Mouse (Mus musculus) limb, embryonic 15.5 days (tissue): ENCODE results near the gene Gpbar1. TPM values are rescaled to one million over a fixed set of nuclear protein-coding genes. Genes with fewer than 3 reads are reported as not detected.

Experiments used
- ATAC-seq: fragments of 200-750 bp; cut with Nextera tagmentation; 2 replicates; pipeline ENCODE4 v1.8.0; 2017; ENCODE audit warnings: low read depth, moderate TSS enrichment; ENCODE audit not compliant: insufficient number of reproducible peaks, low FRiP score, low TSS enrichment
- H3K27ac ChIP-seq: fragments of 300-500 bp; sonication (generic); 2 replicates; pipeline ENCODE4 v1.5.1; 2015; ENCODE audit warnings: moderate library complexity, mild to moderate bottlenecking, inconsistent platforms
- H3K27me3 ChIP-seq: fragments of 300-500 bp; sonication (generic); 2 replicates; pipeline ENCODE4 v1.6.1; 2015; ENCODE audit warnings: inconsistent platforms
- H3K36me3 ChIP-seq: fragments of 300-500 bp; sonication (generic); 2 replicates; pipeline ENCODE4 v1.6.1; 2015; ENCODE audit warnings: inconsistent platforms
- H3K4me1 ChIP-seq: fragments of 300-500 bp; sonication (generic); 2 replicates; pipeline ENCODE4 v1.6.1; 2015; ENCODE audit warnings: inconsistent platforms
- H3K4me2 ChIP-seq: fragments of 300-500 bp; sonication (generic); 2 replicates; pipeline ENCODE4 v1.6.1; 2015; ENCODE audit warnings: mild to moderate bottlenecking, inconsistent platforms
- H3K4me3 ChIP-seq: fragments of 300-500 bp; sonication (generic); 2 replicates; pipeline ENCODE4 v1.5.1; 2015; ENCODE audit warnings: mild to moderate bottlenecking, inconsistent platforms
- H3K9ac ChIP-seq: fragments of 300-500 bp; sonication (generic); 2 replicates; pipeline ENCODE4 v1.6.1; 2015; ENCODE audit warnings: inconsistent platforms
- H3K9me3 ChIP-seq: fragments of 300-500 bp; sonication (generic); 2 replicates; pipeline ENCODE4 v1.6.1; 2016; ENCODE audit warnings: inconsistent platforms
- WGBS: fragments of 180-500 bp; shearing (Covaris S2); methylation state at CpG from one replicate; pipeline ENCODE4 v1.1.7; 2015; 5-methylcytosine and 5-hydroxymethylcytosine counted together
- polyA plus RNA-seq: library from polyadenylated mRNA; unstranded; fragments of >200 nt; fragmentation: Nextera tagmentation; extraction: Ambion mirVana; gene quantifications from 2 replicates; pipeline ENCODE4 v1.2.1, GENCODE M21; 2015

Gpbar1 gene
- 0.18 TPM in 1 of 2 replicates, not detected in the other for polyA plus RNA-seq

DNA sequence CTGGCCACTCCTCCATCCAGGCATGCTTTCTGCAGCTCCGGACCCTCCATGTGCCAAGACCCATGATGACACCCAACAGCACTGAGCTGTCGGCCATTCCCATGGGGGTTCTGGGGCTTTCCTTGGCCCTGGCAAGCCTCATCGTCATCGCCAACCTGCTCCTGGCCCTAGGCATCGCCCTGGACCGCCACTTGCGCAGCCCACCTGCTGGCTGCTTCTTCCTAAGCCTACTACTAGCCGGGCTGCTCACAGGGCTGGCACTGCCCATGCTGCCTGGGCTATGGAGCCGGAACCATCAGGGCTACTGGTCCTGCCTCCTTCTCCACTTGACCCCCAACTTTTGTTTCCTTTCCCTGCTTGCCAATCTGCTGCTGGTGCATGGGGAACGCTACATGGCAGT, at the start of gene Gpbar1:
Gpbar1 (plus strand) TSS at position 13 of the 400 bp plus-strand sequence.
- Histone ChIP-seq H3K4me1 (peaks cover 13% of the 10 kb centered on the region), H3K9ac (no peak within 1 kb of the TSS), H3K36me3 (peaks cover 50% of the 10 kb centered on the region), H3K4me3 (no peak within 1 kb of the TSS), H3K4me2 (no peak within 1 kb of the TSS), H3K27ac (no peak within 1 kb of the TSS), H3K27me3 (no peaks in the 10 kb centered on the region), H3K9me3 (no peaks in the 10 kb centered on the region)
- ATAC-seq: no peak
- 92% methylated on average over 10 of the region's 10 CpGs for WGBS

DNA sequence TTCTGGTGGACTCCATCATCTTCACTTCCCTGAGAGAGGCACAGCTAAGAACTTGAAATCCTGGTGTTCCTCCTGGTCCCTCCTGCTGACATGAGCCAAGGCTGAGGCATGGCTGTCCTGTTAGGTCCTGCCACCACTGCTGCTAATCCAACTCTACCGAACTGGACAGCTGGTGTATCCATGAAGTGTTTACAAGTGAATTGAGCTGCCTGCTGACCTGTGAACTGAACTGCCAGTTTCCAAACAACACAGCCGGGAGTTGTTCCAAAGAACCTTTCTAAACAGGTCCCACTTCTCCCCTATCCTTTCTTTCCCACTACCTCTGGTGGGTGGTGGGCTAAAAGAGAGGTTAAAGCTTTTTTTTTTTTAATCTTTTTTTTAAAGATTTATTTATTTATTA, 48.4 kb upstream of the Gpbar1 start:
- Histone ChIP-seq H3K27ac (no peak overlapping the region), H3K4me2 (no peak overlapping the region), H3K36me3 (no peaks in the 10 kb centered on the region), H3K9ac (no peak overlapping the region), H3K4me3 (no peak overlapping the region), H3K27me3 (no peaks in the 10 kb centered on the region), H3K4me1 (no peaks in the 10 kb centered on the region), H3K9me3 (no peaks in the 10 kb centered on the region)
- 59% methylated on average over 2 of the region's 2 CpGs for WGBS
- ATAC-seq: no peak

DNA sequence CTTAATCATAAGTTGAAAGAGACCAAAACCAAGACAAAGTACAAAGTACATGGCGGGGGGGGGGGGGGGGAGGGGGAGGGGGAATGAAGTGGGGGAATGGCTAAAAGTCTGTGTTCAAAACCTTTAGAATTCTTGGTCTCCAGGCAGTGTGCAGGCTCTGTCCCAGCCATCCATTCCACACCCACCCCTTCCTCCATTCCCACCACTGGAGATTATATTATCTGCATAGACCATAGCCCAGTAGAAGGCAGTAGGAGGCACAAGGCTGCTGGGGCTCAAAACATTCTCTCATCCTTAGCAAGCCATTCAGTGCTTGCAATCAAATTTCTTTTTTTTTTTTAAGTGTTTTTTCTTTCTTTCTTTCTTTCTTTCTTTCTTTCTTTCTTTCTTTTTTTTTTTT, 47.4 kb upstream of the Gpbar1 start:
- ATAC-seq: no peak
- H3K9ac ChIP-seq: no peak overlapping the region
- H3K9me3 ChIP-seq: no peaks in the 10 kb centered on the region
- H3K4me2 ChIP-seq: no peak overlapping the region
- WGBS: no CpG with 5 or more reads among the region's 1 CpGs
- H3K4me1 ChIP-seq: no peaks in the 10 kb centered on the region
- H3K27ac ChIP-seq: no peak overlapping the region
- H3K27me3 ChIP-seq: no peaks in the 10 kb centered on the region
- no peaks in the 10 kb centered on the region for H3K36me3 ChIP-seq
- H3K4me3 ChIP-seq: no peak overlapping the region

DNA sequence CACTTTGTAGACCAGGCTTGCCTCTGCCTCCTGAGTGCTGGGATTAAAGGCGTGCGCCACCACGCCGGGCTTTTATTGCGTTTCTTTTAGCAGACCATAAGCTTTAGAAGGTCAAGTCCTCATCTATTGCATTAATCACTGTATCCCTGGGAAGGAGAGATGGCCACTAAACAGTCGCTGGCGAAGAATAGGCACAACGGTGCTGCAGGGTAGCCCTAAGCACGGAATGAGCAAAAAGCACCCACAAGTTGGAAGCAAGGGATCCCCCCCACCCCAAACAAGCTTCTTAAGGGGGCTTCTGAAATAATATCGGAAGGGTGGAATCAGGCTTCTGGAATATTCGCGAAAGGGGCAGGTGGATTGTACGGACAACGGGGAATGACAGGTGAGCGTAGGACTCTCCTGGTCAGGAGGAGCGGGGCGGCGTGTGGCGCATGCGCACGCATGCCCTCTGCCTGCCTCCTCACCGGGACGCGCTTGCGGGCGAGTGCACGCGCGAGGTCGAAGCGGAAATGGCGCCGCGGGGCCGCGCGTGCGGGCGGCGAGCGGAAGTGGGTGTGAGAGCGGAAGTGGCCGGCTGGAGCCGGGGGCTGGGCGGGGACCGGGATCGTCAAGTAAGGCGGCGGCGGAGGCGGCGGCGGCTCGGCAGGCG, 42.3 kb upstream of the Gpbar1 start, which contains the start of gene Arpc2:
Arpc2 (plus strand) TSS at position 147 of the 652 bp plus-strand sequence.
- Histone ChIP-seq H3K27me3 (no peaks in the 10 kb centered on the region), H3K36me3 (no peaks in the 10 kb centered on the region), H3K27ac (peak within 1 kb of the TSS; percentile 93), H3K4me2 (peak within 1 kb of the TSS; percentile 72), H3K4me1 (peaks cover 30% of the 10 kb centered on the region), H3K4me3 (peak within 1 kb of the TSS; percentile 94), H3K9ac (peak within 1 kb of the TSS; percentile 93), H3K9me3 (no peaks in the 10 kb centered on the region)
- 2% methylated on average over 42 of the region's 55 CpGs for WGBS
- ATAC-seq: peak; percentile 90

DNA sequence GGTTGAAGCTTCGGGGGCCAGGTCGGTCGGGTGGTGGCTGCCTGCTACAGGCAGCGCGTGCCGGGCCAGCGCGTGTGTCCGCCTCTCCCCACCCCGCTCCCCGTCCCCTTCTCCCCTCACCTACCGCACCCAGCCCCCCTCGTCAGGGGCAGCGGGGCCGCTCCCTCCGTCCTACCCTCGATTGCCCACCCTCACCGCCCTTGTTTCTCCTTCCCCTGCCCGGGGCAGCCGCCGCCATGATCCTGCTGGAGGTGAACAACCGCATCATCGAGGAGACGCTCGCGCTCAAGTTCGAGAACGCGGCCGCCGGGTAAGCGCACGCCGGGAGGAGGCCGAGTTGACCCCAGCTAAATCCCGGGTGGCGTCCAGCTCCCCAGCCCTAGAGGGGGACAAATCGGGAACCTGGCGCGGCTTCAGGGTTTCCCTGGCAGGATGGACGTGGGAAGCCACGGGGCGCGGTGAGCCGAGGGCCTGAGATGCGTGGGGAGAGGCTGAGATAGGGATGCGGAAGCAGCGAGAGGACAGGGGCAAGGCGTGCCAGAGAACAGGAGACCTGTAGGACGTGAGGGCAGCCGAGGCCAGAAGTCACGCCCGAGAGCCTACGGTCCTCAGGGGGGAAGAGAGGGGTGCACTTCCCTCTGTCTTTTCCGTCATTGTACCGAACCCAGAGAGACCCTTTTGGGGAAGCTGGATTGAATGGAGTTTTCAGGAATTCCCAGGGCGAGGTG, 41.6 kb upstream of the Gpbar1 start:
- WGBS: under 1% methylated on average over 46 of the region's 57 CpGs
- peak; percentile 73; the same call in 1 of the 2 replicates for ATAC-seq
- H3K27me3 ChIP-seq: no peaks in the 10 kb centered on the region

DNA sequence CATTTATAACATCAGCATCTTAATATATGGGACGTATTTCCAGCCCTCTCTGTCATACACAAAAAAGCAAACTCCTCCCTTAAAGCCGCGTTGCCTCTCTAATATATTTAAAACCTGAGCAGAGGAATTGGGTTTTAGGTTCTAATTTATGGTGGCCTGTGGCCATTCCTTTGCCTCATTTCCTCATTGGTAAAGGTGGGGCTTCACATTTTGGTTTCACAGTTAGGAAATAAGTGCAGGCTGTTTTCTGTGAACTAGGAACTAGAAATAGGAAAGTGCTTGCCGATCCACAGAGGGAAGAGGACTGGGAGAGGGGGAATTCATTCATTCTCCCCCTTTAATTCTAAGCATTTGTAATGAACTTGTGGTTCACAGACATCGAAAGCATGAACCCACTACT, 40.7 kb upstream of the Gpbar1 start:
- peak overlapping the region; percentile 93; the same call in 1 of the 2 replicates for H3K9ac ChIP-seq
- no peak for ATAC-seq
- no peaks in the 10 kb centered on the region for H3K9me3 ChIP-seq
- peak overlapping the region; percentile 54 for H3K27ac ChIP-seq
- H3K4me1 ChIP-seq: peaks cover 30% of the 10 kb centered on the region
- no peaks in the 10 kb centered on the region for H3K36me3 ChIP-seq
- no peaks in the 10 kb centered on the region for H3K27me3 ChIP-seq
- WGBS: 20% methylated on average over 5 of the region's 5 CpGs
- H3K4me2 ChIP-seq: peak overlapping the region; percentile 67
- H3K4me3 ChIP-seq: peak overlapping the region; percentile 94

More for the DNA sequence above, 41.6 kb upstream of the Gpbar1 start:
- H3K27ac ChIP-seq: peak overlapping the region; percentile 93
- H3K4me3 ChIP-seq: peak overlapping the region; percentile 94
- peaks cover 30% of the 10 kb centered on the region for H3K4me1 ChIP-seq
- peak overlapping the region; percentile 67 for H3K4me2 ChIP-seq
- H3K36me3 ChIP-seq: no peaks in the 10 kb centered on the region
- no peaks in the 10 kb centered on the region for H3K9me3 ChIP-seq
- H3K9ac ChIP-seq: peak overlapping the region; percentile 93

DNA sequence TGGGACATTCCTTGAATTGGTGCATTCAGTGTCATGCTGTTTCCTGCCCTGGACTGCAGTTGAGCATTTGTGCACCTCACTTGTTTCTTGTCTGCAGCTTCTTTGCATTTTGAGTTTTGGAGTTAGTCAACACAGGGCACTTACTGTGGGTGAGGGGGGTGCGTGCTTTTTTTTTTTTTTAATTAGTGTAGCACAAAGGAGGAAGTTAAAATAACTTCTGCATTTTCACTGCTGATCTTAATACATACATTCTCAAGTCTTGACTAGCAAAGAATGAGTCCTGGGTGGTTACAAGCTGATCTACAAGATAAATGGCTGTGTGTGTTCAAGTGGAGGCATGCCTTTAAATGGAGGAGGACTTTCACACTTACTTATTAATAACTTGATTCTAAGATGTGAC, 40.2 kb upstream of the Gpbar1 start:
- Histone ChIP-seq H3K4me1 (peaks cover 30% of the 10 kb centered on the region), H3K27me3 (no peaks in the 10 kb centered on the region), H3K9me3 (no peaks in the 10 kb centered on the region), H3K9ac (no peak overlapping the region), H3K27ac (peak overlapping the region; percentile 54), H3K4me2 (peak overlapping the region; percentile 67), H3K4me3 (peak overlapping the region; percentile 94), H3K36me3 (no peaks in the 10 kb centered on the region)
- no peak for ATAC-seq
- WGBS: 48% methylated on average over 1 of the region's 1 CpGs

DNA sequence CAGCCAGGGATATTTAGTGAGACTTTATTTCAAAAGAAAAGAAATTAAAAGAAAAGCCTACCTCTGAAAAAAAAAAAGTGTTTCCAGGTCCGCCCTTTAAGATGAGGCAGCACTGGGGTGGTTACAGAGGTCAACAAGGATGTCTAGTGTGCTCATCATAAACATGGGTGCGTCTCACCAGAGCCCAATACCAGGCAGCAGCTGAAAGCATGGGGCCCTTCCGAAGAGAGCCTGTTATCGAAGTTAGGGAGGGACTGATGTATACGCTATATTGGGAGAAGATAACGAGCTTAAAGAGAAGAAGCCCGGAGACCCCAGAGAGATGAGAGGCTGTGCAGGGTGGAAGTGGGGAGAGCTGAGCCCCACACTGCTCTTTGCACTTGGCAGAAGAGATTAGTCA, 39.2 kb upstream of the Gpbar1 start:
- ATAC-seq: no peak
- Histone ChIP-seq H3K4me3 (no peak overlapping the region; the same call in 1 of the 2 replicates), H3K4me2 (peak overlapping the region; percentile 30; the same call in 1 of the 2 replicates), H3K36me3 (no peaks in the 10 kb centered on the region), H3K27ac (no peak overlapping the region), H3K4me1 (peaks cover 31% of the 10 kb centered on the region), H3K9ac (no peak overlapping the region), H3K27me3 (no peaks in the 10 kb centered on the region), H3K9me3 (no peaks in the 10 kb centered on the region)
- 46% methylated on average over 7 of the region's 7 CpGs for WGBS

DNA sequence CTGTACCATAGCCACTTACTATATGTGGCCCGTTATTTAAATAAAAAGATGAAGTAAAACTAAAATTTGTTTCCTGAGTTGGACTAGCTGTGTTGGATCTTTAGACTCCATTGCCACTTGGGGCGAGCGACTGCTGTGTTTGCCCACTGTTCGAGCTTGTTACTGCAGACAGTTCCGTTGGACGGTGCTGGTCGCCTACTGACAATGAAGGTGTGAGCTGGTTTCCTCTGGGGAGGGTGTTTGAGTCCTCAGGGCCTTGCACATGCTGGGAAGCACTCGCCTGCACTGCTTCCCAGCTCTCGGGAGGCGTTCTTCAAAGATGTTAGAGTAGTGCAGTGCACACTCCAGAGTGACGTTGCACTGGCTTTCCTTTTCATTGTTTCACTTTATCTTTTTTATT, 38.7 kb upstream of the Gpbar1 start:
- Histone ChIP-seq H3K27ac (no peak overlapping the region), H3K9ac (no peak overlapping the region), H3K4me2 (0 out of 2 replicates have a peak overlapping the region, but pooled peaks have one; percentile 30), H3K4me3 (no peak overlapping the region), H3K9me3 (no peaks in the 10 kb centered on the region), H3K27me3 (no peaks in the 10 kb centered on the region), H3K36me3 (no peaks in the 10 kb centered on the region), H3K4me1 (peaks cover 33% of the 10 kb centered on the region)
- WGBS: 57% methylated on average over 11 of the region's 11 CpGs
- no peak for ATAC-seq

DNA sequence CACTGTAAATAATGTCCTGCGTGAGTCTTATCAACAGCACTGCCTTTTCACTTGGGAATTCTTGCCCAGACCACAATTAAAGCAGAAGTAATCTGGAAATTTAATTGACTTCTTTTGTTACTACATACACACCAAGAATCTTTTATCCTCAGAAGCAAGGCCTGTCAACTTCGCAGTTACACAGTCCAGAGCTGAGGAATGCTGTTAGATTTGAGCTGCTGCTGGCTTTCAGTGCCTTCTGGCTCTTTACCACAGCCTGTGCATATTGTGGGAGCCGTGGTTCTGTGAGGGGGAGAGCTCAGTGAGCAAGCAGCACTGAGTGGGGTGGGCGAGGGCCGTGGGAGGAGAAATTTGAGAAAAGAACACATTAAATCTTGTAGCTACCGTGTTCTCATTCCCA, 38.0 kb upstream of the Gpbar1 start:
- no peaks in the 10 kb centered on the region for H3K27me3 ChIP-seq
- WGBS: 30% methylated on average over 6 of the region's 6 CpGs
- peaks cover 33% of the 10 kb centered on the region for H3K4me1 ChIP-seq
- no peak overlapping the region for H3K9ac ChIP-seq
- H3K9me3 ChIP-seq: no peaks in the 10 kb centered on the region
- H3K36me3 ChIP-seq: no peaks in the 10 kb centered on the region
- H3K4me2 ChIP-seq: no peak overlapping the region
- no peak for ATAC-seq
- H3K27ac ChIP-seq: 0 out of 2 replicates have a peak overlapping the region, but pooled peaks have one; percentile 0
- H3K4me3 ChIP-seq: no peak overlapping the region

DNA sequence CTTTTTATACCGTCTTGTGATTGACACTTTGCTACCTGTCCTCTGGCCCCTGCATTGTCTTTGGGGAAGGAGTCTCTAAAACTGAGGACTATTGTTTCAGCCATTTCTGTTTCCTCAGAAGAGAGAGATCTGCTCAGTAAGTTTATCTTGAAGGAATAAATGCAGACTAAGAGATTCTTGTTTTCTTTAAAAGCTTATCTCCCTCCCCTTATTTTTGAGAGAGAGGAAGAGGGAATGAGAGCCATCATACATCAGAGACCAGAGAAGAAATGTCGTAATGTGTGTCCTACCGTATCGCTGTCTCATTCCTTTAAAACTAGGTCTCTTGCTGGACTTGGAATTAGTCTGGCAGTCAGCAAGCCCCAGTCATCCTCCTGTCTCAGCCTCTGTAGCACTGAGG, 37.5 kb upstream of the Gpbar1 start:
- H3K36me3 ChIP-seq: no peaks in the 10 kb centered on the region
- no peak for ATAC-seq
- H3K27ac ChIP-seq: 0 out of 2 replicates have a peak overlapping the region, but pooled peaks have one; percentile 0
- no peak overlapping the region for H3K9ac ChIP-seq
- H3K4me3 ChIP-seq: no peak overlapping the region
- no peak overlapping the region for H3K4me2 ChIP-seq
- H3K9me3 ChIP-seq: no peaks in the 10 kb centered on the region
- peaks cover 33% of the 10 kb centered on the region for H3K4me1 ChIP-seq
- 78% methylated on average over 4 of the region's 4 CpGs for WGBS
- H3K27me3 ChIP-seq: no peaks in the 10 kb centered on the region

DNA sequence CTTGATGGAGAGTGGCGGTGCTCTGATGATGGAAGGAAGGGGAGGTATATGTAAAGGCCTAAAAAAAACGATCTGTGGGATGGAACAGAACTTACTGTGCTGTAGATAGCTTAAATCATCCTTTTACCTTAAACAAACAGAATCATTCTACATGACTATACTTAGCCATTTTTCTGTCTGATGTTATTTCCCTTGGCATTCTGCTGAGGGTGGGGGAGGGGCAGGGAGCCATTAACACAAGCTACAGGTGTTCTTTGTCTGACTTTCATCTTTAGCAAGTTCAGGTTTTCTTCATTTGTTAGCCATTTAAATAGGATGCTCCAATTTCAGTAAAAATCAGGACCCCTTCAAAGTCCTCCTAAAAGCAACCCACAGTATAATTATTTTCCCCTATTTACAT, 32.8 kb upstream of the Gpbar1 start:
- Histone ChIP-seq H3K4me1 (peaks cover 3% of the 10 kb centered on the region; the same call in 1 of the 2 replicates), H3K4me3 (no peak overlapping the region), H3K36me3 (peaks cover 21% of the 10 kb centered on the region), H3K27ac (no peak overlapping the region), H3K9me3 (no peaks in the 10 kb centered on the region), H3K4me2 (no peak overlapping the region), H3K9ac (no peak overlapping the region), H3K27me3 (no peaks in the 10 kb centered on the region)
- ATAC-seq: no peak
- 85% methylated on average over 2 of the region's 2 CpGs for WGBS
